Mouse (Mus musculus) brain, embryonic 14.5 days (tissue): ENCODE measurements around the gene Ecpas.

Experiments used
- CTCF ChIP-seq: fragments of 200-500 bp; IDR thresholded peaks from 2 replicates; pipeline ENCODE4 v1.5.1; 2012; ENCODE audit warnings: inconsistent platforms, mild to moderate bottlenecking, moderate library complexity, borderline replicate concordance; ENCODE audit not compliant: insufficient read depth, insufficient read length; ENCODE audit errors: extremely low read depth
- POLR2A ChIP-seq: fragments of 200-500 bp; IDR thresholded peaks from 2 replicates; pipeline ENCODE4 v1.6.1; 2012; ENCODE audit warnings: mild to moderate bottlenecking, inconsistent platforms, borderline replicate concordance; ENCODE audit not compliant: poor library complexity, insufficient read depth, insufficient read length, severe bottlenecking; ENCODE audit errors: extremely low read depth

- TF ChIP-seq POLR2A (no peak), CTCF (no peak)
These were observed 28.7 kb downstream of the Ecpas start for GRCm38 (mm10) chr4:58883841-58884240.
